Mouse (Mus musculus): ENCODE measurements around the gene Rnase10.

DNA sequence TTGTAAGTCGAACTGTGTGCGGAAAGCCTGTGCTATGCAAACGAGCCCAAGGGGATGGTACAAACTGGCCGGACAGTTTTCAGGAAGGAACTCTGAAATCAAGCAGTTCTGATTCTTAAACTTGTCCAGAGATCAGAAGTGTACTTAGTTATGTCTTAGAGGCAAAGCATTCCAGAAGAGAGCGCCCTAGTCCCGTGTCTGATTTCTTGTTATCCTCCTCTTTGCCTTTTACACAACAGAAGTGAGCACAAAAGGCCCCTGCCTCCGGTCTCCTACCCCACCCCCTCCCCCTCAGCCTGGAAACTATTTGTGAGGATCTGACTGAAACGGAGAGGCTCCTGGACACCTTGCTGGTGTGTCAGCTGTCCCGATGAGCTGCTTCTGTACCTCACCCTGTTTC is 30.9 kb upstream of the Rnase10 start:
- TF ChIP-seq CTCF (IDR thresholded peaks at IDR 0.05; ENCODE audit: low read depth, low read length) = no peak
- TF ChIP-seq GATA1 (IDR thresholded peaks at IDR 0.05; ENCODE audit: borderline replicate concordance, low read length) = no peak
- TF ChIP-seq GATA2 (IDR thresholded peaks at IDR 0.05; ENCODE audit: borderline replicate concordance, low read depth, low read length) = no peak
- TF ChIP-seq TAL1 (conservative IDR thresholded peaks at IDR 0.05; ENCODE audit: low read depth, low read length) = no peak
- TF ChIP-seq POLR2AphosphoS5 (IDR thresholded peaks at IDR 0.05; ENCODE audit: insufficient replicate concordance, low read depth, low read length) = no peak
